Mouse (Mus musculus) layer of hippocampus, adult 18-20 months (tissue): Measurements from ENCODE around the gene 1110002E22Rik. TPM values are rescaled to one million over a fixed set of nuclear protein-coding genes. Genes with fewer than 3 reads are reported as not detected.

Experiments
- DNase-seq, 2 experiments: peaks; one replicate each; pipeline ENCODE4 v3.0.0; 2022; ENCODE audit warnings: low spot score in 2 of 2
- total RNA-seq, 2 experiments: library from RNA; stranded (reverse); gene quantifications; 2 replicates each; pipeline ENCODE4 v1.2.3; 2021

The 1110002E22Rik gene
- total RNA-seq, 2 experiments from 2014 or later: 1.3 to 1.8 TPM

DNA sequence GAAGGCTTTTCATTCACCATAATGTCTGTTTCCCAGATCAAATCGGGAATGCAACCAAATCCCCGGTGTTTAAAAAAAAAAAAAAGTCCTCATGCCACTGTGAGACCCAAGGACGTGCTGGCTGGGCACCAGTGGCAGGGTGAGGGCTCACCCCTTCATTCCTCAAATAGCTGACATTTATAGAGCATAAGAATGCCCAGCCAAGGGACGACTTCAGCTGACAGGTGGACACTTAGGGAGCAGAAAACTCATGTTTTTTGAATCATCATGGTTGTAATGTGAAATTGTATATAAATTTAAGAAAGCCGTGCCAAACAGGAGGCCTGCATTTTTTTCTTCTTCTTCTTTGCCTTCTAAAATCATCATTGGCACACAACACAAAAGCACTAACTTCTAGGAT, 40.2 kb downstream of the 1110002E22Rik start:
- DNase-seq: no peak

DNA sequence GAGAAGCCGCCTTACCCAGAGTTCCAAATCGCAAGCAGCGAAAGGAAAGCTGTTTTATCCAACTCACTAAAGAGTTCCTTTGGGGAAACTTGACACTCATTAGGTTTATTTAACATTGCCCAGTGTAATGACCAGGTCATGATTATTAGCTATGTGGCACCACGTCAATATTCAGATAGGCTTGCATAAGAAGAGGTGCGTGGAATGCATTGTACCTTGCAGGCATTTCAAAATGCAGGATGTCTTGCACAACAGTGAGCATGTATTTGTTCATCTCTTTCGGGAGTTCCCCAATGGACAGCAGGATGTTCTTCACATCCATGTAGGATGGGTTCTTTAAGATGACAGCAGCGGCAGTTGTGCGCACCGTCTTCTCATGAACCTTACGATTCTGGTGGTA, 42.0 kb downstream of the 1110002E22Rik start:
- DNase-seq: no peak

DNA sequence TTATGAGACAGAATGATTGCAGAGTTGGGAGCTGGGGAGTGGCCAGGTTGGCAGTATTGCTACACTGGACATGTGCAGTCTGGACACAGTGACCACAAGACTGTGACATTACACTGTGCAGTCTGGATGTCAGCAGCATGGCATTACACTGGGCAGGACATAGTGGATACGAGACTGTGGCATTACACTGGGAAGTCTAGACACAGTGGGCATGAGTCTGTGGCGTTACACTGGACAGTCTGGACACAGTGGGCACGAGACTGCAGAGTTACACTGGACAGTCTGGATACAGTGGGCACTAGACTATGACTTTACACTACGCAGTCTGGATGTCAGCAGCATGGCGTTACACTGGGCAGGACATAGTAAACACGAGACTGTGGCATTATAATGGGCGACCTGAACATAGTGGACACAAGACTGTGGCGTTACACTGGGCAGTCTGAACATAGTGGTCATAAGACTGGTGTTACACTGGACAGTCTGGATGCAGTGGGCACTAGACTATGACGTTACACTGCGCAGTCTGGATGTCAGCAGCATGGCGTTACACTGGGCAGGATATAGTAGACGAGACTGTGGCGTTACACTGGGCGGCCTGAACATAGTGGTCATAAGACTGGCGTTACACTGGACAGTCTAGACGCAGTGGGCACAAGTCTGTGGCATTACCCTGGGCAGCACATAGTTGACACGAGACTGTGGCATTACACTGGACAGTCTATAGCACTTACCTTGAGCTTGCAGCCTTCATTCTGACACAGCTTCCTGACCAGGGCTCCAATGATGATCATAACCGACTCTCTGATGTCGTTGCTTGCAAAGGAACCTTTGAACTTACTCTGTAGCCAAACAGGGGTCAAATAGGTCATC, 46.3 kb downstream of the 1110002E22Rik start:
- DNase-seq: no peak

DNA sequence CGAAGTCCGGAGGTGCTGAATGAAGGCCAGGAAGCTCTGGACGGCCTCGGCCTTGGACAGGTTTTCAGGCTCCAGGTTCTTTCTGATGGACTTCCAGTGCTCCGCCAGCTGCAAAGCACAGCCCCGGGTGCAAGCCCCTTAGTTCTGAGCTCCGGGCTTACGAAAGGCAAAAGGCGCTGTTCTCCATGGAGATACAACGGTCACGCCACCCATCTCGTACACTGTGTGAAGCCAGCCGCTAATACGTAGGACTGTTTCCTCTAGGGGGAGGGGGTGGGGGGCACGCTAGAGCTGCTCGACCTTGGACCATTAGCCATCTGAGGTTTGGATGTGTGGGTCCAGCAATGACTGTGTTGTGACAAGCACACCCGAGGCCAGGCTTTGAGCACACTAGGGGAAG, 49.3 kb downstream of the 1110002E22Rik start:
- no peak for DNase-seq

DNA sequence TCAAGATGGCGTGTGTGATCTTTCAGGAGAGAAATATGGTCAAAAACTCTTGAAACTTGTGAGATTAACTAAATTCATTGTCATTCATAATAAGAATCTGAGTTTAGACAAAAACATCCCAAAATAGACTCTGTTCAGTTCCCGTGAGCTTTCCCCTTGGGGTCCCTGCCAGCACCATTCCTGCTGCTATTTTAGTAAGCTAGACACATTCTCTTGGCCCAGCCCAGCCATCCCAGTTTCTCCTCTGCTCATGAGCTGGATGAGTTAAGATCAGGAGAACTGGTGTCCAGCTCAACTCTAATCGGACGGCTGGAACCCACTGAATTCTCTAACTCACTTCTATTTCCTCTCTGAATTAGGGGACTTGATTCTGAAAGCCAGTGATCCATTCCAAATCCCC, 52.0 kb downstream of the 1110002E22Rik start:
- no peak for DNase-seq

DNA sequence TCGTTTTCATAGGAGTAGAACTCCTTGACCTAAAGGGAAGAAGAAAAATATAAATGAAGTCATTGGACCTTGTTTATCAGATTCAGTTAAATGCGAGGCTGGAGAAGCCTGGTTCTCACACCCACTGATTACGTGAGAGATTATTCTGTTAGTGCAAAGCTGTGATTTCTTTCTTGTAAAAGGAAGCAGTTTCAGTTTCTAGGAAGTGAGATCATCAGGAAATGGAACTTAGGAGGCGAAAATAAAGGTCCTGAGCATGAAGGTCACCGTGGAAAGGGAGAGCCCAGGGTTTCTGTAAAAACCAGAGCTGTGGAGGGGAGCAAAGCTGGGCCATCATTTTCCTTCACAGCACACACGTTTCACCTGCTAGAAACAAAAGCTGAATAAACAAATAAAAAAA, 53.5 kb downstream of the 1110002E22Rik start:
- DNase-seq: no peak

DNA sequence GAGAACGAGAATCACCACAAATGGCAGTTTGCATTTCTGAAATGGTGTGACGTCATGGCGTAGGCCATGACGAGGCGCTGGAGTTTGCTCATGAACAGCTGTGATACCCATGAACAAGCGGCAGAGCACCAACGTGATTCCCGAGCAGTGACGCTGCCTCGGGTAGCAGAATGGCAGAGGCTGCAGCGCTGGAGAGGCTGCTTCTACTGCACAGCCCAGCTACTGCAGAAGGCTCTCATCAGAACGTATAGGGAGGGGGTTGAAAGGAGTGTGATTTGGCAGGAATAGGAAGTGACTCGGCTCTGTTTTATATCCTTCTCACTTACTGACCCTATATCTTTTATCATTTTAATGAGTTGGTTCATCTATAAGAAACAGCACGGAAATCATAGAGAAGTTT, 54.0 kb downstream of the 1110002E22Rik start:
- no peak for DNase-seq

DNA sequence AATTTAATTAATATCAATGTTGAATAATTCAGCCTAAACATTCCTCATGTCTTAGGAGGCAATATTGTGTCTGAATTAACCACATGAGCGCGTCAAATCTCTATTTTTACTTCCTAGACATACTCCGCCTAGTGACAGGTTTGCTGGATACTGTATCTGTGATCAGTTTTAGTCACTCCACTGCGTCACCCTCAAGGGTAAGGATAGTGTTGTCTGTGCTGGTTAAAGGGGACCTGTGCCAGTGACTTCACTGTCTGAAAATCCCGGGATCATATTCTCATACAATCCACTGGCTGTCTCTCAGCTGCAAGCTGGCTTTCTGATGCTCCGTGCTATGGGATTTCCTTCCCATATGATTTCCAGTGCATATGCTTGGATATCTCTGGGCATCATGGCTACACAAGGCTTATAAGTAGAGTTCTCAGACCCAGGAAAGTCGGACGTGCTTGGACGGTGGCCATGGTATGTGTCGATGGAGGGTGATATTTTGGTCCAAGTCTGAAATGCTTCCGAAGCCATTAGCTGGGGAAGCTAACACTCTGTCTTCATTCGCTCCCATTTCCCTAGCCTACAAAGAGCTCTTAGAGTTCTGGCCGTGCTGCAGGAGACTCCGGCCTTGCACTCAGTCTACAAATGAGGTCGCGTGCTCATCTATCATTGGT, 54.7 kb downstream of the 1110002E22Rik start:
- no peak for DNase-seq

DNA sequence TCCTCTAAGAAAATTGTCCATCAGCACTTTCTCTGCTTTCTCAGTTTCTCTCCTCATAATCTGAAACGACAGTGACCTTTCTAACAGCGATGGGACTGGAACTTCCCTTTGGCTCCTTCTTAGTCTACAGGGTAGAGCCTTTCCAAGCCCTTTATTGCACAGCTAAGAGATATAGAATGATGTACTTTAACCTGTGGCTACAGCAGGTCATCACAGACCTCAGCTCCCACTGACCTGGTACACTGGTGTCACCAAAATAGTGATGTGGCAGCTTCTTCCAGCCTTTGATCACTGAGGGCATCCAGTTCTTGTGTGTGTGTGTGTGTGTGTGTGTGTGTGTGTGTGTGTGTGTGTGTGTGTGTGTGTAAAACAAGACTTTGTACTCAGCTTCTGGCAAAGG, 56.6 kb downstream of the 1110002E22Rik start:
- DNase-seq: no peak

DNA sequence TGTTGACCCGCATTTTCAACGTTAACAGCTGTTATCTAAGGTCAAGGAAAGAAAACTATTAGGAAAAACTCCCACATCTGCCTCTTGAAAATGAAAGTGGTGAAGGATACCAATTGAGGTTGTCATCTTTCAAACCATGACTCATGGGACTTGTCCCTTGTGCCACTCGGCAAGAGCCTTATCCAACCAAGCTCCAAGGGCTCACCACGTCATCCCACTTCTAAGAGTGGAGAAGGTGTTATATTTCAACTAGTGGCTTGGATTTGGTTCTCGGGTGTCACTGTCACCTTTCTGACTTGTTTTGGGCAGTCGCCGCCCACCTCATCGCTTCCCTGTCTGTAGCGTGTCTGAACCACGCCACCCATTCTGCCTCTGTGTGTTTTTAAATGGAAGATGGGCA, 59.0 kb downstream of the 1110002E22Rik start:
- no peak for DNase-seq

DNA sequence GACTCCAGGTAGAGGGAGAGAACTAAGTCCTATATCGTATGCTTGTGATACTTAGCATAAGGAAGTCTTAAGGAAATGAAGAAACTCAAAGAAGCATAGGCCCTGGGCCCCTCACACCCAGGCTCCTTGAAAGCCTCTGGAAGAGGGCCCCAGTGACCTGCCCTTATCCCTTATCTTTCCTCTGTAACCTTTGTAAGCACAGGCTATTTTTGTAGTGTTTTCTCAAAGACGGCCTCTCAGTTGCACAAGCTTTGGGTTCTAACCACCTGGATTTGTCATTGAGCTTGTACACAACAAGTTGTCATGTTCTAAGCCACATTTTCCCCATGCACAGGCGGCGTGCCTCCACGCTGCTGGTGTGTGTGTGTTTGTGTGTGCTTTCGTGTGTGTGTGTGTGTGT, 64.3 kb downstream of the 1110002E22Rik start:
- DNase-seq: no peak

DNA sequence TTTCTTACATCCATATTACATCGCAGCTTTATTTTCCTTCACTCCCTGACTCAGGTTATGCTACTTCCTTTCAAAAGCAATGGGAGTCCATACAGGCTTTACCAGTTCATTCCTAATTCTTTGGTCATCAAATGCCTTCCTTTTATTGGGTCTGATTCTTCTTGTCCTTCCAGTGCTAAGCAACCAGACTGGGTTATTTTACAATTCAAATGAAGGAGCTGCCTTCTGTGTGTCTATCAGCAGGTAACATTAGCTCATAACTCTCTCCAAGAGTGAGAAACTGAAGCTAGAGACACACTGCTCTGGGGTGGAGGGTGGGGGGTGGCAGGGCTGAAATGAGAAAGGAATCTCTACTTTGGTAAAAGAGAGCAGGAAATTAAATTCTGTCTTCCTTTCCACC, 65.8 kb downstream of the 1110002E22Rik start:
- no peak for DNase-seq

Other genes with a start within 250 kb of the 1110002E22Rik start
- 100 to 1,000 TPM; 142 to 148 TPM for gene H2afz, start 200.6 kb upstream of the 1110002E22Rik start, total RNA-seq
- gene Dnajb14, start 197.4 kb upstream of the 1110002E22Rik start, total RNA-seq: 10 to 100 TPM; 47.0 to 49.1 TPM
- 10 to 100 TPM; 63.4 to 66.4 TPM for gene Lamtor3, start 146.5 kb upstream of the 1110002E22Rik start, total RNA-seq
- 1 to 10 TPM; 5.0 to 5.1 TPM for gene Dapp1, start 83.5 kb upstream of the 1110002E22Rik start, total RNA-seq
- not detected for gene Gm5105, start 2.3 kb downstream of the 1110002E22Rik start, total RNA-seq
- gene Trmt10a, start 78.4 kb downstream of the 1110002E22Rik start, total RNA-seq: 1 to 10 TPM; 4.6 to 5.1 TPM
- gene Mttp, start 79.9 kb downstream of the 1110002E22Rik start, total RNA-seq: 1 to 10 TPM; 6.8 to 7.1 TPM
- gene 4930579F01Rik, start 128.8 kb downstream of the 1110002E22Rik start, total RNA-seq: not detected
- under 1 TPM in 1 of 2 experiments, not detected in 1; 0.10 TPM for gene Adh7, start 152.7 kb downstream of the 1110002E22Rik start, total RNA-seq
- under 1 TPM; 0.53 to 0.74 TPM for gene Adh1, start 195.9 kb downstream of the 1110002E22Rik start, total RNA-seq
- gene Adh6a, start 248.2 kb downstream of the 1110002E22Rik start, total RNA-seq: not detected